Mouse (Mus musculus): ENCODE data around the gene Kl.

The Kl gene

DNA sequence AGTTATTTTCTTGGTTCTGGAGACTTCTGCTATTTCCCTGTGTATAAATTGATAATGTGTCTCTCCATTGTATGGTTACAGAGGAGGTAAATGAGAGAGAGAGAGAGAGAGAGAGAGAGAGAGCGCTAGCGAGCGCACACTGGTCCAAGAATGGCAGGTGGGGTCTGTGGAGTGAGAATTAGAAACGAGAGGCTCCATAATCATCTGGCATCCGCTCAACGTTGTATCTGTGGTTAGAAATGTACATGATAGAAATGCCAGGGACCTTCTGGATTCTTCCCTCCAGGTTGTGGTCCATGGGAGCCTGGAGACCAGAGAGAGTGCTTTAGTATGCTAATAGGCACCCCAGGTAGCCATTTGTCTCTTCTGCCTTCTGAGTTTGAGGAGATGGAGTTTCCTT is 76.5 kb downstream of the Kl start:
- DNase-seq (ENCODE audit: low spot score): no peak

DNA sequence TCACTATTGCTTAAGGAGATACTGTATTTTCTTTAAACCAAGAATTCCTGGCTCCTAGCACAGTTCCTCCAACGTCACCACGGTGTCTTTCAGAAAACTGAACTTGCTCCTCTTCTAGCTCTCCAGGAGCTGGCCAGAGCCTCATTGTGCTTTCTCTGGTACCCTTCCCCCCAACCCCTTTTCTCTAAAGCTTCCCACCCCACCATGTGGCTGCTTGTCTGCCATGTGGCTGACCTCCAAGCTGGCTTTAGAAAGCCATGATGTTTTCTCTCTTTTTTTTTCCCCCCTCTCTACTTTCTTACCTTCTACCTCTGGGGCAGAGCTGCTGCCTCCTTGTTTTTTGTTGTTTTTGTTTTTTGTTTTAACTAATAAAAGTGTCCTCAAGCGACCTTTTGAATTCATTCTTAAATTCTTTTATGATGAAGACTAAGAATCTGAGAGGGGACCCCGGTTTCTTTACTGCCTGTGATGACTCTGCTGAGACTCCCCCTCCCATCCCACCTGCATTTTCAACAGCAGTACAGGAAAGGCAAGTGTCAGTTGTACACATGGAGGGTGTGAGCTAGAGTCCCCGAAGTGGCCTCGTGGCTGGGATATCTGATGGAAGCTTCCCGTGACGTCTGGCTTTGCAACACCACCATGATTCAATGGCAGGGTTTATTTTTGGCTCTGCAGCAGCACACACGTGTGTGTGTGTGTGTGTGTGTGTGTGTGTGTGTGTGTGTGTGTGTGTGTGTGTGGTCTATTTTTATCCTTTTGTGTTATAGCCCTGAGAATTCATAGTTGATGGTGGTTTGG is 82.5 kb downstream of the Kl start:
- DNase-seq (ENCODE audit: low spot score): no peak

DNA sequence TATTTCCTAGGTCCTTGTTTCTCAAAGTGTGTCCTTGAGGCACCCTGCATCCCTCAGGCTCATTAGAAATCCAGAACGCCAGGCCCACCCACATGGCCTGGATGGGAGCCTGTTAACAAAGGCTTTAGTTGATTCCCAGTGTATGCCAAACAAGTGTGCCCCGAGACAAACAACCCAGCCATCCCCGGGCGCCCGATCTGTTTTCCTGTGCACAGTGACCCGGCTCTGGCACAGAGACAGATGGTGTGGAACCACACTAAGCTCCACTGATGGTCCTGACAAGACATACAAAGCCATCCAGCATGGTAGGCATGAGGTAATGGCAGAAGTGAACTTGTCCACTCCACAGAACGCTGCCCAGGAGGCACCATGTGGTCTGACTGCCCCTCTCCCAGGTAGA is 85.5 kb downstream of the Kl start:
- DNase-seq (ENCODE audit: low spot score): no peak

DNA sequence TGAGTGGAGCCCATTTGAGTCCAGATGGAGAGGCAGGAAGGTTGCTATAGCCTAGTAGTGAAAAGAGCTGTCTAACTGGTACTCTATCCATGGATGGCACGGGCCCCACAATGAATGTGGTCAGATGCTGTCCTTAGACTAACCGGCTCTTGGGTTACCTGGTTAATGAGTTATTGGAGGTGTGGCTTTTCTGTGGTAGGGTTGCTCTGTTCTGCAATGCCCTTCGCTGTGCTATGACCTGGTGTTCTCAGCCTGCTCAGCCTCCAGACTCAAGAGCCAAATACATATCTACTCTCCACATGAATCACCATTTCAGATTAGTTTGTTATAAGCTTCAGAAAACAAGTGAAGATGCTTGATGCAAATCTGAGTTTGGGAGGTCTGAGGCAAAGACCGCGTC is 90.5 kb downstream of the Kl start:
- DNase-seq (ENCODE audit: low spot score): no peak

Measured in layer of hippocampus, adult 9-10 months (tissue).